19 mouse cellular contexts compared by ENCODE assay signal in the genomic region with DNA sequence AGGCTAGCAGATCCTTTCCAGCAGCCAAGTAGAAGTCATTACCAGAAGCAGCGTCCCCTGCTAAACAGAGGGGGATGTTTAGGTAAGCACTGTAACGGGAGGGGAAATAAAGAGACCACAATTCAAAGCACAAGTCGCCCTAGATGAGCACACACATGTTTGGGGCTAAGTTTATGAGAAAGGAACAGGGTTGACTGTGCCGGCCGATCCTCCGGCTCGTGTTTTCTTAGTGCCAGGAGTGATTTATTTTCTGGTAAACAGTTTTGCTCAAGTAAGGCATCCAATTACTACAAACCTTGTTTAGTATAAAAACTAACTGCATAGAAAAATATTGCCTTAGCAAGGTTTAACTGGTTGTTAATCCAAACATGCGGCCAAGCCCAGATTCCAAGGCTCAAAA.
"Had no signal": no experiment of that assay in that cellular context is flagged by ENCODE, and none has a peak within 500 bp of the region (broad histone marks: within the 10 kb centered on the region; RNA-seq: fewer than 3 reads in every experiment).

No protein-coding gene starts in this region.

- H3K9ac ChIP-seq: liver, embryonic 14.5 days; liver, postnatal 0 days; lung, embryonic 14.5 days; midbrain, embryonic 13.5 days; neural tube, embryonic 13.5 days had no signal

- ATAC-seq: inflammation-experienced regulatory T-cells, adult 6 months; intestine, embryonic 16.5 days; liver, postnatal 0 days; lung, postnatal 0 days; midbrain, embryonic 13.5 days; midbrain, embryonic 16.5 days had no signal

- H3K36me3 ChIP-seq: midbrain, embryonic 10.5 days; midbrain, embryonic 13.5 days; neural tube, embryonic 13.5 days had no signal

- H3K4me3 ChIP-seq: left cerebral cortex, adult 2 months; midbrain, embryonic 10.5 days; midbrain, embryonic 13.5 days; myocyte; neural tube, embryonic 13.5 days had no signal

- H3K27ac ChIP-seq: left cerebral cortex, adult 2 months; liver, embryonic 14.5 days; macrophage; midbrain, embryonic 10.5 days; midbrain, embryonic 13.5 days; neural tube, embryonic 13.5 days had no signal

- DNase-seq: kidney, adult 18-20 months; kidney, postnatal 36 days; layer of hippocampus, postnatal 36 days; liver, postnatal 0 days; thymus, adult 18-20 months; thymus, postnatal 36 days had no signal

- H3K4me2 ChIP-seq: liver, embryonic 11.5 days; lung, embryonic 14.5 days; midbrain, embryonic 13.5 days; neural tube, embryonic 13.5 days had no signal

- H3K4me1 ChIP-seq: midbrain, embryonic 10.5 days; midbrain, embryonic 13.5 days; neural tube, embryonic 13.5 days had no signal

- H3K9me3 ChIP-seq: midbrain, embryonic 13.5 days; neural tube, embryonic 13.5 days had no signal

- H3K27me3 ChIP-seq: midbrain, embryonic 13.5 days; neural tube, embryonic 13.5 days had no signal
